Mouse (Mus musculus) midbrain, embryonic 16.5 days (tissue): ENCODE results near the gene Smcr8. TPM values are rescaled to one million over a fixed set of nuclear protein-coding genes. Genes with fewer than 3 reads are reported as not detected.
"Not testable (repeated sequence)": the region's sequence is repeated elsewhere in the genome, so short reads cannot be mapped to it uniquely, and the experiment has no call there.

Experiments used
- ATAC-seq: fragments of 200-750 bp; cut with Nextera tagmentation; 2 replicates; pipeline ENCODE4 v1.8.0; 2017; ENCODE audit warnings: moderate TSS enrichment
- H3K27ac ChIP-seq: fragments of 300-500 bp; sonication (generic); 2 replicates; pipeline ENCODE4 v1.5.1; 2014; ENCODE audit warnings: mild to moderate bottlenecking, low read length, mixed read lengths
- H3K27me3 ChIP-seq: fragments of 300-500 bp; sonication (generic); 2 replicates; pipeline ENCODE4 v1.6.1; 2014; ENCODE audit warnings: low read depth, low read length, mixed read lengths; ENCODE audit not compliant: control insufficient read depth, insufficient read depth
- H3K36me3 ChIP-seq: fragments of 300-500 bp; sonication (generic); 2 replicates; pipeline ENCODE4 v1.6.1; 2014; ENCODE audit warnings: mild to moderate bottlenecking, low read length, moderate library complexity, mixed read lengths; ENCODE audit not compliant: control insufficient read depth, insufficient read depth
- H3K4me1 ChIP-seq: fragments of 300-500 bp; sonication (generic); 2 replicates; pipeline ENCODE4 v1.6.1; 2014; ENCODE audit warnings: mild to moderate bottlenecking, low read length, mixed read lengths; ENCODE audit not compliant: control insufficient read depth, insufficient read depth
- H3K4me2 ChIP-seq: fragments of 300-500 bp; sonication (generic); 2 replicates; pipeline ENCODE4 v1.6.1; 2014; ENCODE audit warnings: mild to moderate bottlenecking, low read length, mixed read lengths
- H3K4me3 ChIP-seq: fragments of 300-500 bp; sonication (generic); 2 replicates; pipeline ENCODE4 v1.5.1; 2014; ENCODE audit warnings: low read depth, mild to moderate bottlenecking, low read length, moderate library complexity, mixed read lengths
- H3K9ac ChIP-seq: fragments of 300-500 bp; sonication (generic); 2 replicates; pipeline ENCODE4 v1.6.1; 2014; ENCODE audit warnings: low read depth, low read length, mixed read lengths
- H3K9me3 ChIP-seq: fragments of 300-500 bp; sonication (generic); replicated peaks from 2 replicates; pipeline ENCODE4 v1.6.1; 2014; ENCODE audit warnings: mild to moderate bottlenecking, low read length, mixed read lengths; ENCODE audit not compliant: control insufficient read depth, poor library complexity, severe bottlenecking
- WGBS: fragments of 180-500 bp; shearing (Covaris S2); extraction: QIAGEN DNeasy Blood & Tissue Kit; methylation state at CpG from one replicate; pipeline ENCODE4 v1.1.7; 2014; 5-methylcytosine and 5-hydroxymethylcytosine counted together
- polyA plus RNA-seq: library from polyadenylated mRNA; unstranded; fragments of >200 nt; fragmentation: Nextera tagmentation; extraction: Ambion mirVana; gene quantifications from 2 replicates; pipeline ENCODE4 v1.2.1, GENCODE M21; 2015

Smcr8 gene
- polyA plus RNA-seq, 1 experiment from 2014 or later, result 6.0 TPM

- Histone ChIP-seq H3K9ac (no peak overlapping the region), H3K4me1 (no peaks in the 10 kb centered on the region), H3K27ac (no peak overlapping the region), H3K27me3 (no peaks in the 10 kb centered on the region), H3K4me3 (no peak overlapping the region), H3K36me3 (no peaks in the 10 kb centered on the region), H3K4me2 (no peak overlapping the region), H3K9me3 (no peaks in the 10 kb centered on the region)
- 90% methylated on average over 1 of the region's 1 CpGs for WGBS
- ATAC-seq, result no peak
Measured at GRCm38 (mm10) chr11:60800892-60801291, 23.6 kb downstream of the Smcr8 start.

DNA sequence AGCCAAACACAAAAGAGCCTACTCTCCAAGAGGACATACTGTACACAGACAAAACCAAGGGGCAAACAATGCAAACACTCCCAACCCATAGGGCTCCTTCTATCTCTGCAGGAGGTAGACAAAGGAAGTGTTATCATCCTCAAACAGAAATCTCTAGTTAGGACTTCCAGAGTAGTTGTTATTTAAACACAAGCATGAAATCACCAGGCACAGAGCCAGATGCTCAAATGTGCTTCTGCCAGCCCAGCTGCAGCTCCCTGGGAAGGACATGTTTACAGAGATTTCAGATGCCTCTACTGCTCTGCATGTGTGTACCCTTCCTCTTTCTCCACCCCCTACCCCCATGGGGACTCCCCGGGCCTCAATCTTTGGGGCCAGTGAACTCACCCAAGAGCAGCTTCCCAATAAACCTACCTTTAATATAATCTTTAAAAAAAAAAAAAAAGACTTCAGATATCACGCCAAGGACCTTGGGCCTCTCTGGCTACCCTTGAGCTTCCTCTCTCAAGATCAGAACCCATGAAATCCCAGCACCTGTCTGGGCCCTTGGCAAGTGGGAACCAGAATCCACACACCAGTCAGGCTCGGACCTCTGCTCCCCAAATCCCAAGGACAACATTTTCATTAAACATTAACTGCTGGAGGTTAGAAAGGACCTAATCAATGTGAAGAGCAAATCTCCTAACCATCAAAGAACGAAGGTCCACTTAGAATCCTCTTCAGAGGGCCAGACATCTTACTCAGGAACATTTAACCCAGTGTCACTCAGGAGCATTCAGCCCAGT is 31.2 kb downstream of the Smcr8 start:
- no peaks in the 10 kb centered on the region for H3K36me3 ChIP-seq
- ATAC-seq, result no peak
- no peaks in the 10 kb centered on the region; the same call in 1 of the 2 replicates for H3K4me1 ChIP-seq
- H3K9ac ChIP-seq, result no peak overlapping the region
- no peaks in the 10 kb centered on the region for H3K27me3 ChIP-seq
- H3K4me3 ChIP-seq, result no peak overlapping the region
- 83% methylated on average over 4 of the region's 4 CpGs for WGBS
- no peaks in the 10 kb centered on the region for H3K9me3 ChIP-seq
- H3K27ac ChIP-seq, result no peak overlapping the region
- no peak overlapping the region for H3K4me2 ChIP-seq

- no peak for ATAC-seq
- Histone ChIP-seq H3K4me3 (no peak overlapping the region), H3K36me3 (no peaks in the 10 kb centered on the region), H3K27ac (no peak overlapping the region), H3K4me1 (no peaks in the 10 kb centered on the region; the same call in 1 of the 2 replicates), H3K9ac (no peak overlapping the region), H3K4me2 (no peak overlapping the region), H3K27me3 (no peaks in the 10 kb centered on the region), H3K9me3 (no peaks in the 10 kb centered on the region)
- WGBS, result 81% methylated on average over 1 of the region's 1 CpGs
Measured at GRCm38 (mm10) chr11:60809546-60809945, 32.2 kb downstream of the Smcr8 start.

DNA sequence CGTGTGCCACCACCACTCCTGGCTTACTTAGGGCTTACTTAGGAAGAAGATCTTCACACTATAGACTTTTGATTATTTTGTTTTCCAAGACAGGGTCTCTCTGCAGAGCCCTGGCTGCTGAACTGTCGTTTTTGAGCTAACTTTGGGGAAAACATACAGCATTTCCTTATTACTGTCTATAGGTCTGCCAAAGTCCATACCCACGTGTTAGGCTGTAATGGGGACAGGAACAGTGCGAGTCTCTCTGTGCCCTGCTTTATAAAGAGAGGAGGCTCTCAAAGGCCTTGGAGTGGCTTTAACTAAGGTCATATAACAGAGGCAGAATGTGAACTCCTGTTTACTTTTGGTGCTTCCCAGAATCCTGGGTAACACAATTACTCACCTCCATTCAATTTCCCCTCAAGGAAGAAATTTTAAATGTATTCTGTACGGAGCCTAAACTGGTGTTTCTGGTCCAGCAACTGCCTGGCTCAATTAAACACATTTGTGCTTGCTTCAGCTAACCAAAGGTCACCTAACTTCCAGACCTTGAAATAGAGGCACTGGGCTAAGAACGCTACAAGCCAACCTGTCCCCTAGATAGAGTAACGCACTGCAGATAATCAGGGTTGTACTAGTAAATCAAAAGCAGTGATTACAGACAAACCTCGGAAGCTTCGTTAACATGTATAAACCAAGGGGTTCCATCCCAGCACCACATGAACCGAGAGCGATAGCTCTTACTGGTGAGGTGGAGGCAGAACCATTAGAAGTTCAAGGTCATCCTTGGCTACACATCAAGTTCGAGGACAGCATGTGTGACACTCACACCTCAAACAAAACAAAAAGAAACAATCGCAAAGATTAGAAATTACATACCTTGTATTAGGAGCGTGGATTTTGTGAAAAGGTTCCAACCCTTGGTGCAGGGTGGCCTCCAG is 33.0 kb downstream of the Smcr8 start:
- Histone ChIP-seq H3K4me2 (peak overlapping the region; percentile 88), H3K9ac (no peak overlapping the region), H3K36me3 (no peaks in the 10 kb centered on the region), H3K9me3 (no peaks in the 10 kb centered on the region), H3K4me3 (peak overlapping the region; percentile 46), H3K27ac (no peak overlapping the region), H3K4me1 (no peaks in the 10 kb centered on the region; the same call in 1 of the 2 replicates), H3K27me3 (no peaks in the 10 kb centered on the region)
- 20% methylated on average over 14 of the region's 14 CpGs for WGBS
- ATAC-seq, result no peak

DNA sequence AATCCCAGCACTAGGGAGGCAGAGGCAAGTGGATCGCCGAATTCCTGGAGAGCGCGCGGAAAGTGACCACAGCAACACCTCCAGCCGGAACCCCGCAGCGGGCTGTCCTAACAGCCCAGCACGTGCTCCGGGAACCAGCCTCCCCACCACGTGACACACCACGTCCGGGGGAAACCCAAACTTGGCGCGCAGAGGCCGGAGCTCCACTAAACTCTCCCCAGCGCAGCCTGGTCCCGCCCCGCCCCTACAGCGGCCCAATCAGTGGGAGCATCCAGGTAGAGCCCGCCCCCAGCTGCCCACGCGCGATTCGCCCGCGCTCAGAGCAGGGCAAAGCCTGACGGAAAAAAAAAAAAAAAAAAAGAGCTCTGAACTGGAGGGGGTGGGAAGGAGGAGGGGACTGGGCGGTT is 33.7 kb downstream of the Smcr8 start:
- Histone ChIP-seq H3K27ac (no peak overlapping the region), H3K4me3 (peak overlapping the region; percentile 46), H3K9ac (no peak overlapping the region), H3K4me2 (peak overlapping the region; percentile 88), H3K27me3 (no peaks in the 10 kb centered on the region), H3K4me1 (no peaks in the 10 kb centered on the region; the same call in 1 of the 2 replicates), H3K9me3 (no peaks in the 10 kb centered on the region), H3K36me3 (no peaks in the 10 kb centered on the region)
- peak; percentile 99 for ATAC-seq
- WGBS, result under 1% methylated on average over 26 of the region's 29 CpGs

DNA sequence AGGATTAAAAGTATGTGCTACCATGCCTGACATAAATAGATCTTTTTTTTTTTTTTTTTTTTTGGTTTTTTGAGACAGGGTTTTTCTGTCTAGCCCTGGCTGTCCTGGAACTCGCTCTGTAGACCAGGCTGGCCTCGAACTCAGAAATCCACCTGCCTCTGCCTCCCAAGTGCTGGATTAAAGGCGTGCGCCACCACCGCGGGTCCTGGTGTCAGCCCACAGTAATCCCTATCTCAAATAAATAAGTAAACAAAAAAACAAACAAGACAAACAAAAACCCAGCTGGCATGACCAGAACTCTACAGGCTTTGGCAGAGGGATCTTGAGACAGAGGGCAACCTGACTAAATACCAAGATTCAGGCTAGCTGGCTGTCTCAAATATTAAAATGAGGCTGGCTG is 34.3 kb downstream of the Smcr8 start, which contains the start of gene Shmt1:
Shmt1 (minus strand) TSS at position 101 of the 400 bp plus-strand sequence.
- not testable (repeated sequence) for H3K4me1 ChIP-seq, H3K36me3 ChIP-seq, H3K27ac ChIP-seq, ATAC-seq, H3K27me3 ChIP-seq, H3K9ac ChIP-seq, H3K9me3 ChIP-seq
- H3K4me3 ChIP-seq, result peak within 1 kb of the TSS; percentile 46
- peak within 1 kb of the TSS; percentile 88 for H3K4me2 ChIP-seq
- WGBS, result 25% methylated on average over 6 of the region's 6 CpGs

DNA sequence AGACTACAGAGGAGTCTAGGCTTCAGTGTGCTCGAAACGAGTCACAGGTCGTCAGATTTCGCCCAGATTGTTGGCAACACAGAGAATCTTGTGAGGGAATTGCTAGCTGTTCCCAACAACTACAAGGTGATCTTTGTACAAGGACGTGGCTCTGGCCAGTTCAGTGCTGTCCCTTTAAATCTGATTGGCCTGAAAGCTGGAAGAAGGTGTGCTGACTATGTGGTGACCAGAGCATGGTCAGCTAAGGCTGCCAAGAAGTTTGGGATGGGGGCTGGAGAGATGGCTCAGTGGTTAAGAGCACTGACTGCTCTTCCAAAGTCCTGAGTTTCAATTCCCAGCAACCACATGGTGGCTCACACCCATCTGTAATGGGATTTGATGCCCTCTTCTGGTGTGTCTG is 39.1 kb downstream of the Smcr8 start:
- Histone ChIP-seq H3K27me3 (no peaks in the 10 kb centered on the region), H3K4me1 (no peaks in the 10 kb centered on the region), H3K9ac (no peak overlapping the region), H3K4me2 (no peak overlapping the region), H3K4me3 (no peak overlapping the region), H3K27ac (no peak overlapping the region), H3K9me3 (no peaks in the 10 kb centered on the region), H3K36me3 (no peaks in the 10 kb centered on the region)
- ATAC-seq, result no peak
- WGBS, result 69% methylated on average over 5 of the region's 5 CpGs

DNA sequence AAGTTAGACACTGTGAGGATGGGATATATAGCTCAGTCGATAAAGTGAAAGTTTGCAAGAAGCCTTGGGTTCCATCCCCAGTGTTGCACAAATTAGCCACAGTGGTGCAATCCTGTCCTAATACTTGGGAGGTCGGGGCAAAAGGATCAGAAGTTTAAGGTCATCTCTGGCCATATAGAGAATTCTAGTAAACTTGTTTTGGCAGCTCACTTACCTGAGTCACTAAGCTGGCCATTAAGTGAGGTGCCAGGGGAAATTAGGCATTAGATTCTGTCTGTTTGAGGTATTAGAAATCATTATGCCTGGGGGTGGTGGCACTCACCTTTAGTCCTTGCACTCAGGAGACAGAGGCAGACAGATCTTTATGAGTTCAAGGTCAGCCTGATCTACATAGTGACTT is 46.4 kb downstream of the Smcr8 start:
- Histone ChIP-seq H3K27me3 (no peaks in the 10 kb centered on the region), H3K9ac (no peak overlapping the region), H3K4me1 (no peaks in the 10 kb centered on the region), H3K4me2 (no peak overlapping the region), H3K9me3 (no peaks in the 10 kb centered on the region), H3K4me3 (no peak overlapping the region), H3K27ac (no peak overlapping the region), H3K36me3 (no peaks in the 10 kb centered on the region)
- 73% methylated on average over 2 of the region's 2 CpGs for WGBS
- ATAC-seq, result no peak

- no peaks in the 10 kb centered on the region for H3K36me3 ChIP-seq
- 90% methylated on average over 3 of the region's 3 CpGs for WGBS
- no peak overlapping the region for H3K27ac ChIP-seq
- no peak for ATAC-seq
- H3K9ac ChIP-seq, result no peak overlapping the region
- H3K4me1 ChIP-seq, result no peaks in the 10 kb centered on the region
- H3K4me3 ChIP-seq, result no peak overlapping the region
- H3K9me3 ChIP-seq, result no peaks in the 10 kb centered on the region
- no peak overlapping the region for H3K4me2 ChIP-seq
- H3K27me3 ChIP-seq, result no peaks in the 10 kb centered on the region
Measured at GRCm38 (mm10) chr11:60825191-60825590, 47.9 kb downstream of the Smcr8 start.
